Mouse (Mus musculus) right cerebral cortex, postnatal 10 days (tissue): ENCODE data around the gene Ifi27l2b.

Experiments
- DNase-seq, 2 experiments: peaks; one replicate each; pipeline ENCODE4 v3.0.0; 2021; ENCODE audit warnings: low spot score in 2 of 2

Gene Ifi27l2b

DNA sequence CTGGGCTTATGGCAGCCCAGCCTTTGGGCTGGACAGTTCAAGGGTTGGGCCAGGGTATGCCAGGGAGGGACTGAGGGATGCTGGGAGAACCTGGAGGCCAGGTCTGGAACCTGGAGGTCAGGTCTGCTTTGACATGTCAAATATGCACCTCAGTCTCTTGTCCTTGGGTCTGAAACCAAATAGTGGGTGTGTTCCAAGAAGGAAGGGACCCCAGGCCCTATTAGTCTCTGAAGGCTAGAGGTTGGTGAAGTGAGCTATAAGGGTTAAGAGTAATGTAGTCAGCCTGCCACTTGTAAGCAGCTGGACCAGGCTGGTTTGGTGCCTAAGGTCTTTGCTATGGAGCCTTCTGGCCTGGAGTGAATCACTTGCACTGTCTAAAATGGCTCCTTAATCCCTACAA, 22.2 kb downstream of the Ifi27l2b start:
- no peak for DNase-seq

DNA sequence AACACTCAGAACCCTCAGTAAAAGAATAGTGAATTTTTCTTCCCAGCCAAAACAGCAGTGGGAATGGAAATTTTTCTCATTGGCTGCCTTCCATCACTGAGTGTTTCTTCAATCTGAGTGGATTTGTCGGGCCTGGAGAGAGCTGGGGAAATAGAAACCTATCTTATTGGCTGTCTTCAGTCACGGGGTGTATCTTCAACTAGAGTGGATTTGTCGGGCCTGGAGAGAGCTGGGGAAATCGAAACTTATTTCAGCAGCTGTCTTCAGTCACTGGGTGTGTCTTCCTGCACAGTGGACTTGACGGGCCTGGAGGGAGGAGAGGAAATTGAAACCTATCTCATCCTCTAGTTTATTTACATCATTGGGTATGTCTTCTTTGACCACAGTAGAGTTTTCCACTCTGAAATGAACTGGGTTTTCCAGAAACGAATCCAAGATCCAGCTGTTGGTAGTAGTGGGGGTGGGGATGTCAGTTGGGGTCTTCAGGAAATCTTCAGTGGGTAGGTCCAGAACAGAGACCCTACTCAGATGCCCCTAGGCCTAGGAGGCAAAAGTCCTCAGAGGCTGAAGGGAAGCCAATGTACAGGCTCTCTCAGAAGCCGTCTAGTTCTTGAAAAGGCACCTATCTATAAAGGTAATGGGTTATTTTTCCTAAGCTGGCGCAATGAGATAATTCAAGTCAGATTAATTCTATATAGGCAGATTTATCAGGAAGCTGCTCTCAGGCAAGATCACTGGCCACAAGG, 22.9 kb downstream of the Ifi27l2b start, which contains the start of gene Ifi27:
Gene Ifi27 (plus strand): TSS at position 226 of the 746 bp plus-strand sequence.
- DNase-seq: peak; percentile 47 to 63

DNA sequence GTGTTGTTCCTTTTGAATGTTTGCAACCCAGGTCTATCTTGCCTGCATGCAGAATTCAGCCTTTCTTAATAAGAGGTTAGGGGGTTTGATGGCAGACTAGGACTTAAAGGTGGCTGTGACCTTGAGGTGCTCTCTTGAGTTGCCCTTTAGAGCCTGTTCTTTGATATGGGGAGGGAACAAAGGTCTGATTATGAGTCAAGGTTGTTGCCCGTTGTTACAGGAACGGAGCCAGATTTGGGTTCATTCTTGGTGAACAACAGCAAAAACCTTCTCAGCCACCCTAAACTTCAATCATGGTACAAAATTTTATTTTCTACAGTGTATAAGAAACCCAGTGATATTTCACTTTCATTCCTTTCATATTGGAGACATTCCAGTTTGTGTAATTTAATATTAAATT, 23.6 kb downstream of the Ifi27l2b start:
- DNase-seq: no peak

DNA sequence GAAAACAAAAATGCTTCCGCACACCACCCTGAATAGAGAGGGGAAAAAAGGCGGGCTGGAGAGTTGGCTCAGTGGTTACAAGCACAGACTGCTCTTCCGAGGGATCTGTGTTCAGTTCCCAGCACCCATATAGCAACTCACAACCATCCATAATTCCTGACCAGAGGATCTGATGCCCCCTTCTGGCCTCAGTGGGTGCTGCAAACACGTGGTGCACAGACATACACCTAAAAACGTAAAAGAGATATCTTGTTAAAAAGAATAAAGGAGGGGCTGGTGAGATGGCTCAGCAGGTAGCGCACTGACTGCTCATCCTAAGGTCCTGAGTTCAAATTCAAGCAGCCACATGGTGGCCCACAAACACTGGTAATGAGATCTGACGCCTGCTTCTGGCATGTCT, 30.3 kb downstream of the Ifi27l2b start:
- no peak for DNase-seq

DNA sequence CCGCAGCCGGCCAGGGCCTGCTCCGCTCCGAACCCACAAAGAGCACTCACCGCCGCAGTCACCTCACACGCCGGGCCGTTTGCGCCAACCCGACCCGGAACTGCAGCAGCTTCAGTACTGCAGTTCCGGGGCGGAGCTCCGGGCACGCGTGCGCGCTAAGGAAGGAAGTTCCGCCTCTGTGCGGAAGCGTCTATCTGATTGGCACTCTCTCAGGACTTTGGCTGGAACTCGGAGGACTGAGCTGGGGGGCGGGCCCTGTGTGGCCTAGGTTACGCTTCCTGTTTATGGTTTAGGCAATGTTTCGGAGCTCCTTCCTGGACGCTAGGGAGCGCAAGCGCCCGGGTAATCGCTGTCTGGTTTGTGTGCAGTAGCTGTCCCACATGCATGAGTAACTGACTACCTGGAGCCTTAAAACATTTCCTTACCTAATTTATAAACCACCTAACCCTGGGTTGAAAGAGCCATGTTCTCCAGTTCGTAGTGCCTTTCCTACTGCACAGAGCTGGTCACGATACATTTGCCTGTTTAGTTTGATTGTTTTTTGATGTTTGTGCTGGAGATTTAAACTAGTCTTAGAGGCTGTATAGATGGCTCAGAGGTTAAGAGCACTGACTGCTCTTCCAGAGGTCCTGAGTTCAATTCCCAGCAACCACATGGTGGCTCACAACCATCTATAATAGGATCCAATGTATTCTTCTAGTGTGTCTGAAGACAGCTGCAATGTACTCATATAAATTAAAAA, 31.1 kb downstream of the Ifi27l2b start, which contains the start of gene Ddx24:
Gene Ddx24 (minus strand): TSS at position 102 of the 742 bp plus-strand sequence.
- peak; percentile 98 to 99 for DNase-seq

DNA sequence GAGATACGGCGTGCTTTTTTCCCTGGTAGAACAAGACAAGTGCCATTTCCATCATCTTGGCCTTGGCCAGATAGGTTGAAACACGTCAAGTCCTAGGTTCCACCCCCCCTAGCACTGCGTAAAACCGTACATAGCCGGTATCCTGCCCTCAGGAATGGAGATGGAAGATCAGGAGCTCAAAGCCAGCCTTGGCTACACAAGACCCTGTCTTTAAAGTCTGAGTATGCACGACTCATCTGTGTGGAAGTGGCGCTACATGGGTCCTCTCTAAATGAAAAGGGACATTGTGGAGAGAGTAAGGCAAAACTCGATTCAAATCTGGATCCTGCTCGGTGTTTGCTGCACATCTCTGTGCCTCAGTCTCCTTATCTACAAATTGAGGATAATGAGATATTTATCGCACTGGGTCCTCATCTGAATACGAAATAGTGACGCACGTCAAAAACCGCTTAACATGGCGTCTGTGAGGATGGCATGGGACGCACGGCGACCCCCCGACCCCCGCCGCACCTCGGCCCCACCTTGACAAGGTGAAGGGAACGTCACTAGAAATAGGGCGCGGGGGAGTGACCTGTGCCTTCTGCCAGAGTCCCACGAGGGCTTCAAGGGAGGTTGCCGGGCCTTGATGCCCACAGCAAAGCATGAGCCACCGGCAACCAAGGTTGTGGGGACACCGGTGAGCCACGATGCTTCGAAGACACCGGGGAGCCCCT, 31.9 kb downstream of the Ifi27l2b start:
- DNase-seq: no peak

DNA sequence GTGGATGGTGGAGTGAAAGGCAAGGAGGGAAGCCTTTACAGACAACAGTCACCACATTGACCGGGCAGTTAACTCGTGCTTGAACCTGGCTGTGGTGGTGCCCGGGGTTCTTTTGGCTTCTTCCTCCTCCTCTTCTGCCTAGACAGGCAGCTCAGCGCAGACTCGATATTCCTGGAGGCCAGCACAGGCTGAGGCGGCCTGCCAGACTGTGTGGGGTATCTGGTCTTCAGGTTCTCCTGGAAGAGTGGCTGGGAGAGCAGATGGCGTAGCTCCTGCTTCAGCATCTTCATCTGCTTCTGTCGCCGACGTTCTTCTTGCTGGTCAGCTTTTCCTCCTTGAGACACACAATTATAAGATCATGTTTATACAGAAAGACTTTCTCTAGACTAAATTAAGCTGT, 48.9 kb downstream of the Ifi27l2b start:
- DNase-seq: peak; percentile 58 to 68

DNA sequence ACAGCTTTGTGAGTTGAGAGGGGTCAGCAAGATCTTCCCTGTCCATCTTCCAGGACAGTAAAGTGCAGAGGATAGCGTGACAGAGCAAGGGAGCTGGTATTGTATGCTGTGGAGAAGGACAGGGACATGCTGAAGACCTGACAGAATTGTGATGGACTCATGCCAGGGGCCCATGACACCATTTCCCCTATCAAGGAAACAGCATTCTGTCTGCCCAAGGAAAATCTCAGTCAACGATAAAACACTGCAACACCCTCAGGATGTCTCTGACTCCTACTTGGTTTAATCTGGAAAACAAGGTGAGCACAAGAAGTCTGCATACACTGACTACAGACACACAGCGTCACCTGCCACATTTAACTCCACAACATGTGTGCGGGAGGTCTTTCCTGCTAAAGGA, 49.3 kb downstream of the Ifi27l2b start, which contains the start of gene 9330161L09Rik:
Gene 9330161L09Rik (minus strand): TSS at position 101 of the 400 bp plus-strand sequence.
- no peak for DNase-seq

DNA sequence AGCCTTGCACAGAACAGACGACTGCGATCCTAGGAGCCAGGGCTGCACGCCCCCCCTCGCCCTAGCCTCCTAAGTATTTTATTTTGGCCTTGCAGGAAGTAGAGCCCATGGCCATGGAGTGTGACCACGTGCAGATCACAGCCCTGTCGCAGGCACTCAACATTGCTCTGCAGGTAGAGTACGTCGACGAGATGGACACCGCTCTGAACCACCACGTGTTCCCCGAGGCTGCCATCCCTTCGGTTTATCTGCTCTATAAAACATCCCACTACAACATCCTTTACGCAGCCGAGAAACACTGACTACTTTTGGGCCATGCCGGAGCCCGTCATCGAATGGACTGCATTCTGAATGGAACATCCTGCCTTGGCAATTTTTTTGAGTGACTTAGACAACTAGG, 52.9 kb downstream of the Ifi27l2b start:
- DNase-seq: peak in 1 of 2 experiments; percentile 34
